Mouse (Mus musculus) brain, embryonic 14.5 days (tissue): ENCODE results near the gene Bcl9.

ENCODE experiments used
- CTCF ChIP-seq: fragments of 200-500 bp; IDR thresholded peaks from 2 replicates; pipeline ENCODE4 v1.5.1; 2012; ENCODE audit warnings: inconsistent platforms, mild to moderate bottlenecking, moderate library complexity, borderline replicate concordance; ENCODE audit not compliant: insufficient read depth, insufficient read length; ENCODE audit errors: extremely low read depth
- POLR2A ChIP-seq: fragments of 200-500 bp; IDR thresholded peaks from 2 replicates; pipeline ENCODE4 v1.6.1; 2012; ENCODE audit warnings: mild to moderate bottlenecking, inconsistent platforms, borderline replicate concordance; ENCODE audit not compliant: poor library complexity, insufficient read depth, insufficient read length, severe bottlenecking; ENCODE audit errors: extremely low read depth

DNA sequence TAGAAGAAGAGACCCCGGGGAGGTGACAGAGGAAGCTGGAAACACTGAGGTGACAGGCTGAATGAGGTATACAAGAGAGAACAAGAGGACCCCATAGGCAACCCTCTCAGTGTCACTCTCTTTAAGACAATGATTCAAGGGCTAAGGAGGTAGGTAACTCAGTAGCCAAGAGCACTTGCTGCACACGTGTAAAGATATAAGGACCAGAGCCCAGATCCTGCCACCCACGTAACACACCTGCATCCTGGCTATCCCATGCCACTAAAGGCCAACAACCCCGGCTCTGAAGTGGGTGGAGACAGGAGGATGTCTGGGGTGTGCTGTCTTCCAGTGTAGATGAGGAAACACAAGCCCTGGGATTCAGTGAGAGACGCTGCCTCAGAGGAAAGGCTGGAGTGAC lies 58.4 kb downstream of the Bcl9 start:
- no peak for TF ChIP-seq POLR2A
- TF ChIP-seq CTCF, result no peak
